Mouse (Mus musculus): Measurements from ENCODE around the gene Otub1. TPM values are rescaled to one million over a fixed set of nuclear protein-coding genes. Genes with fewer than 3 reads are reported as not detected.

Otub1 gene
- polyA plus RNA-seq, 1 experiment from 2014 or later: 252 TPM

DNA sequence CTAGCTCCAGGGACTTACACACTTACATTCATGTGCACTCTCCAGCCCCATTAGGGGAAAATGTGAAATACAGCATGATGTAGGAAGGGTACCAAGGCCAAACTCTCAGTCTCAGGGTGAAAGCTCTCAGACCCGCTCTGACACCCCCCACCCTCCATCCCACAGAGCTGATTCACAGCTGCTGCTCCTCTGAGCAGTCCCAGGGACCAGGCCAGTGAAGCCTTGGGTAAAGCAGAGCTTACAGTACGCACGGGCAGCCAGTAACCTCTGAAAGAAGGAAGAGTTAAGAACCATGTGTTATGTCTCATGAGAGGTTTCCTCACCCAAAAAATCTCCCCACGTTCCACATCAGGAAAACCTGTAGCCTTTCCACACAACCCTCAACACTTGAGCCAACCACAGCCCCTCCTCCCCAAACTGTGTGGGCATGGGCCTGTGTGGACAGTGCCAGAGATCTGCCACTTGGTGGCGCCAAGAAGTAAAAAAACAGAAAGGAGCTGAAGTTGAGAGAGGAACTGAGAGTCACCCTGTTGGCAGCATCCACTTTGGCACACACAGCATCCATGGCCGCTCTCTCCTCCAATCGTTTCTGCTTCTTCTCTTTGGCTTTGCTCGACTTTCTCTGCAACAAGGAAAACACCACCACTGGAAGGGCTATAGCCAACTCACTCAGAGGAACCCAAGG is 28.6 kb upstream of the Otub1 start:
- Histone ChIP-seq H3K36me3 (ENCODE audit: control insufficient read depth, insufficient read depth, low read length) (peaks cover 10% of the 10 kb centered on the region), H3K4me3 (ENCODE audit: low read depth, low read length) (no peak overlapping the region), H3K9me3 (ENCODE audit: control insufficient read depth, low read length) (no peaks in the 10 kb centered on the region), H3K9ac (ENCODE audit: low read length) (no peak overlapping the region), H3K4me1 (ENCODE audit: control insufficient read depth, insufficient read depth, low read length) (peaks cover under 1% of the 10 kb centered on the region), H3K4me2 (no peak overlapping the region), H3K27me3 (ENCODE audit: control insufficient read depth, insufficient read depth, low read length) (no peaks in the 10 kb centered on the region), H3K27ac (ENCODE audit: low read depth, low read length) (no peak overlapping the region)
- 64% methylated on average over 8 of the region's 8 CpGs for WGBS
- ATAC-seq (ENCODE audit: low FRiP score) (peak; percentile 81), DNase-seq (ENCODE audit: low spot score, missing footprints) (peak; percentile 91)

DNA sequence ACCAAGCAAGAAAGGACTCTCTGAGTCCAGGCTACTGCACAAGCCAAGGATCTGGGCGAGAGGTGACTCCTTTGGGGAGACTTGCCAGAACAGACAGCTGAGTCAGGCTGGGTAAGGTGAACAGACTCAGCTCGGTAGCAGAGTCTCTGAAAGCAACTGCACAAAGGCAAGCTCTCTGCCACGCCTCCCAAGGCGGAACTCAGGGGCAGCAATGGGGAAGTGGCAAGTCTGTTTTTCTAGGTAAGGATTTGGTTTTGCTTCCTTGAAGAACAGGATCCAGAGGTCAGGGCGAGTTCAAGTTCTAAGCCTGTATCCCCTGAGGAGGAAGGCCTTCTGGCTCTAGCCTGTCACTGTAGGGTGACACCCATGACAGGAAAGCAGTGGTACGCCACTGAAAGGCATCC is 20.4 kb upstream of the Otub1 start:
- ATAC-seq (ENCODE audit: low FRiP score): no peak
- Histone ChIP-seq H3K9ac (ENCODE audit: low read length) (no peak overlapping the region), H3K36me3 (ENCODE audit: control insufficient read depth, insufficient read depth, low read length) (peaks cover 28% of the 10 kb centered on the region), H3K4me3 (ENCODE audit: low read depth, low read length) (no peak overlapping the region), H3K27ac (ENCODE audit: low read depth, low read length) (no peak overlapping the region), H3K4me1 (ENCODE audit: control insufficient read depth, insufficient read depth, low read length) (no peaks in the 10 kb centered on the region), H3K4me2 (no peak overlapping the region), H3K9me3 (ENCODE audit: control insufficient read depth, low read length) (no peaks in the 10 kb centered on the region), H3K27me3 (ENCODE audit: control insufficient read depth, insufficient read depth, low read length) (no peaks in the 10 kb centered on the region)
- no peak for DNase-seq (ENCODE audit: low spot score, missing footprints)
- WGBS: 82% methylated on average over 6 of the region's 6 CpGs

DNA sequence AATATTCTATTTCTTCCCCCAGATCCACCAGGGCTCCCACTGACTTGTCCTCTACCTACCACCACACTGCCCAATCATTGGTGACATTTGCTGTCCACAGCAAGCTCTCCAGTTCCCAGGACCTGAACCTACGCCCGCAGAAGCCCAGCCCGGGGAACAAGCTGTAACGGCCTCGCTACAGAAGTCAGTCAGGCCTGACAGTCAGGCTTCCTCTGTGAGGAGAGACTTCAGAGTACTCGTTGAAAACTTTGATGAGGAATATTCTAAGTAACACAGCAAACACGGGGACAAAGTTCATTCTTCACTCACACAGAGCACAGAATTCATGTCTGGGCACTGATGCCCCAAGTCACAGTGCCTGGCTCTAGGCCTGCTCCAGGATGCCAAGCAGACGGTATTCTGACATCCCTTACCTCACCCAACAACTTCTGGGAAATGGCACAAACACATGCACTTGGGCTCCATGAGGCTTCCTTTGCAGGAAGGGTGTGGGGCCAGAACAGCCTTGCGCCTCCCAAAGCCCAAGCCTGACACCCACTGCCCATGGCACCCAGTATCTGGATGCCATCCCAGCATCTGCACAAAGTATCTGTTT is 19.1 kb upstream of the Otub1 start:
- Histone ChIP-seq H3K27me3 (ENCODE audit: control insufficient read depth, insufficient read depth, low read length) (no peaks in the 10 kb centered on the region), H3K9me3 (ENCODE audit: control insufficient read depth, low read length) (no peaks in the 10 kb centered on the region), H3K4me2 (no peak overlapping the region), H3K36me3 (ENCODE audit: control insufficient read depth, insufficient read depth, low read length) (peaks cover 28% of the 10 kb centered on the region), H3K9ac (ENCODE audit: low read length) (no peak overlapping the region), H3K4me3 (ENCODE audit: low read depth, low read length) (no peak overlapping the region), H3K4me1 (ENCODE audit: control insufficient read depth, insufficient read depth, low read length) (no peaks in the 10 kb centered on the region), H3K27ac (ENCODE audit: low read depth, low read length) (no peak overlapping the region)
- ATAC-seq (ENCODE audit: low FRiP score): no peak
- no peak for DNase-seq (ENCODE audit: low spot score, missing footprints)
- WGBS: 89% methylated on average over 9 of the region's 9 CpGs

DNA sequence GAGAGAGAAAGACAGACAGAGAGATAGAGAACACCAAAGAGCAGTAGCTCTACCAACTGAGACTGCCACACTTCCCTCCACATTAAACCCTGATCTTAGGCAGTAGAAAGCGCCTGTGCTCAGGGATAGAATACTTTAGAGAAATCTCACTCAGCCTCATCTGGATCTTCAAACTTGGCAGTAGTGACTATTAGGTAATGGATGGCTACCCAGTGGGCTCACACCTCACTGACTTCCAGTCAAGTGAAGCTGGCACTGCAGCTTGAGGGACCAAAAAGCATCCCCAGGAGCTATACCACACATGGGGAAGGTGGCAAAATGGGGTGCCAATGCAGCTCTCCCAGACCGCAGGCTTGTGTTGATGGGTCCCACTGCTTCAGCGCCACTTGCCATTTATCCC is 18.1 kb upstream of the Otub1 start:
- peaks cover 18% of the 10 kb centered on the region for H3K36me3 ChIP-seq (ENCODE audit: control insufficient read depth, insufficient read depth, low read length)
- no peaks in the 10 kb centered on the region for H3K4me1 ChIP-seq (ENCODE audit: control insufficient read depth, insufficient read depth, low read length)
- H3K27me3 ChIP-seq (ENCODE audit: control insufficient read depth, insufficient read depth, low read length): no peaks in the 10 kb centered on the region
- ATAC-seq (ENCODE audit: low FRiP score) (no peak), DNase-seq (ENCODE audit: low spot score, missing footprints) (no peak)
- no peak overlapping the region for H3K27ac ChIP-seq (ENCODE audit: low read depth, low read length)
- 91% methylated on average over 3 of the region's 3 CpGs for WGBS
- no peaks in the 10 kb centered on the region for H3K9me3 ChIP-seq (ENCODE audit: control insufficient read depth, low read length)
- H3K9ac ChIP-seq (ENCODE audit: low read length): no peak overlapping the region
- H3K4me3 ChIP-seq (ENCODE audit: low read depth, low read length): no peak overlapping the region
- no peak overlapping the region for H3K4me2 ChIP-seq

DNA sequence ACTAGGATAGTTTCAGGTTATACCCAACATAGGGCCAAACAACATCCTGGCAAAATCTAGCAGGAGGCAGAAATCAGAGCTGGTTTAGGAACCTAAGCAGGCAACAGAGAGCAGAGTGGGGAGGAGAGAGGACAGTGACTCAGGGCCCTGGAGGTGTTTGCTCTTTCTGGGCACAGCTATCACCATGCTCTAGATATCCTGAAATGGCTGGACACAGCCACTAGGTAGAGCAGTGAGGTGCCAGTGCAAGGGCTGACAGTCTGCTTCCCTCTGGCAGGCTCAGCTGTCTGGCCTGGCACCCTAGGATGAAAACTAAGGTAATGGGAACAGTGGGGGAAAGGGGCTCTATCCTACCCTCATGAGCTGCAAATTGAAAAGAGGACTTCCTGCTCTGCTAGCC is 17.4 kb upstream of the Otub1 start:
- H3K4me2 ChIP-seq: no peak overlapping the region
- H3K9me3 ChIP-seq (ENCODE audit: control insufficient read depth, low read length): no peaks in the 10 kb centered on the region
- H3K36me3 ChIP-seq (ENCODE audit: control insufficient read depth, insufficient read depth, low read length): peaks cover 15% of the 10 kb centered on the region; the same call in 1 of the 2 replicates
- H3K27me3 ChIP-seq (ENCODE audit: control insufficient read depth, insufficient read depth, low read length): no peaks in the 10 kb centered on the region
- no peak overlapping the region for H3K4me3 ChIP-seq (ENCODE audit: low read depth, low read length)
- no peak overlapping the region for H3K27ac ChIP-seq (ENCODE audit: low read depth, low read length)
- H3K9ac ChIP-seq (ENCODE audit: low read length): no peak overlapping the region
- ATAC-seq (ENCODE audit: low FRiP score): no peak
- no peaks in the 10 kb centered on the region for H3K4me1 ChIP-seq (ENCODE audit: control insufficient read depth, insufficient read depth, low read length)
- no peak for DNase-seq (ENCODE audit: low spot score, missing footprints)

DNA sequence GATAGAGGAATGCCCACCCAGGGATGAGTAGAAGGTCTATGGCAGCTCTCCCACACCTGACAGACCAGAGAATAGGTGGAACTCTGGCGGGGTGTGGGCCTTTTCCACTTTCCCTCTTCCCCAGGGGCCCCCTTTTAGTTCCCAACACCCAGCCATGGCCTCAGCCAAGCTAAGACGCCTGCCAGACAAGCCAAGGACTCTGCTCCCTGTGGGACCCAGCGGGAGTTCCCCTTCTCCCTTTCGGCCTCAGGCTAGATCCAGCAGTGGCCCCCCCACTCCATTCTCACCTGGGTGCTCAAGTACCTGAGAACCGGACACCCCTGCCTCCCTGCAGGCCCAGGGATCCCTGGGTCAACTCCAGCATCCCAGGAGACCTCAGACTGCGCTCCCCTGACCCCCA is 16.1 kb upstream of the Otub1 start:
- no peak for DNase-seq (ENCODE audit: low spot score, missing footprints)
- no peak overlapping the region for H3K4me3 ChIP-seq (ENCODE audit: low read depth, low read length)
- peaks cover 6% of the 10 kb centered on the region; the same call in 1 of the 2 replicates for H3K36me3 ChIP-seq (ENCODE audit: control insufficient read depth, insufficient read depth, low read length)
- 85% methylated on average over 6 of the region's 6 CpGs for WGBS
- H3K9ac ChIP-seq (ENCODE audit: low read length): no peak overlapping the region
- no peak for ATAC-seq (ENCODE audit: low FRiP score)
- peaks cover 3% of the 10 kb centered on the region for H3K4me1 ChIP-seq (ENCODE audit: control insufficient read depth, insufficient read depth, low read length)
- H3K27ac ChIP-seq (ENCODE audit: low read depth, low read length): no peak overlapping the region
- H3K4me2 ChIP-seq: no peak overlapping the region
- H3K9me3 ChIP-seq (ENCODE audit: control insufficient read depth, low read length): no peaks in the 10 kb centered on the region
- H3K27me3 ChIP-seq (ENCODE audit: control insufficient read depth, insufficient read depth, low read length): no peaks in the 10 kb centered on the region

DNA sequence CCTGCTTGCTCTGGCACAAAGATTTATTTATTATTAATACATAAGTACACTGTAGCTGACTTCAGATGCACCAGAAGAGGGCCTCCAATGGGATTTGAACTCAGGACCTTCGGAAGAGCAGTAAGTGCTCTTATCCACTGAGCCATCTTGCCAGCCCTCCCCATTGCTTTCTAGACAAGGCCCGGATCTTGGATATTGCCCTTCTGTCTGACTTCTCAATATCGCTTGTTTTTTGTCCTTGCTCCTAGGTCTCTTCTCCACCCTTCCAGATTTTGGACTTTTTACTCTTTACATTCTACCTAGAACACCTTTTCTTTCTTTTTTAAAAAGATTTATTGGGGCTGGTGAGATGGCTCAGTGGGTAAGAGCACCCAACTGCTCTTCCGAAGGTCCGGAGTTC is 12.6 kb upstream of the Otub1 start:
- 96% methylated on average over 5 of the region's 5 CpGs for WGBS
- DNase-seq (ENCODE audit: low spot score, missing footprints) (no peak), ATAC-seq (ENCODE audit: low FRiP score) (no peak)
- Histone ChIP-seq H3K4me2 (no peak overlapping the region), H3K36me3 (ENCODE audit: control insufficient read depth, insufficient read depth, low read length) (peaks cover 7% of the 10 kb centered on the region), H3K27me3 (ENCODE audit: control insufficient read depth, insufficient read depth, low read length) (no peaks in the 10 kb centered on the region), H3K9me3 (ENCODE audit: control insufficient read depth, low read length) (no peaks in the 10 kb centered on the region), H3K9ac (ENCODE audit: low read length) (no peak overlapping the region), H3K4me3 (ENCODE audit: low read depth, low read length) (no peak overlapping the region), H3K4me1 (ENCODE audit: control insufficient read depth, insufficient read depth, low read length) (peaks cover 15% of the 10 kb centered on the region), H3K27ac (ENCODE audit: low read depth, low read length) (no peak overlapping the region)

DNA sequence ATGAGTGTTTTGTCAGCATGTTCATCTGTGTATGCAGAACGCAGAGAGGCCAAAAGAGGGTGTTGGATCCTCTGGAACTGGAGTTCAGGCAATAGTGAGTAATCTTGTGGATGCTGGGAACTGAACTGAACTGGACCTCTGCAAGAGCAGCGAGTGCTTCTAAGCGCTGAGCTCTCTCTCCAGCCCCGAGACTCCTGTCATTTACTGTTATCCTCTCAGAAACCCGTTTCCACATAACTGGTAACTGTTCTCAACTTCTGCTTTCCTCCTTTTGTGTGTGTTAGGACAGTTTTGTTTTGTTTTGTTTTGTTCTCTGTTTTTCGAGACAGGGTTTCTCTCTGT is 11.8 kb upstream of the Otub1 start:
- Histone ChIP-seq H3K36me3 (ENCODE audit: control insufficient read depth, insufficient read depth, low read length) (peaks cover 8% of the 10 kb centered on the region), H3K27me3 (ENCODE audit: control insufficient read depth, insufficient read depth, low read length) (no peaks in the 10 kb centered on the region), H3K4me1 (ENCODE audit: control insufficient read depth, insufficient read depth, low read length) (peaks cover 15% of the 10 kb centered on the region), H3K27ac (ENCODE audit: low read depth, low read length) (peak overlapping the region; percentile 40), H3K4me3 (ENCODE audit: low read depth, low read length) (peak overlapping the region; percentile 93), H3K4me2 (peak overlapping the region; percentile 74), H3K9me3 (ENCODE audit: control insufficient read depth, low read length) (no peaks in the 10 kb centered on the region), H3K9ac (ENCODE audit: low read length) (peak overlapping the region; percentile 59; the same call in 1 of the 2 replicates)
- 12% methylated on average over 6 of the region's 6 CpGs for WGBS
- no peak for DNase-seq (ENCODE audit: low spot score, missing footprints)
- ATAC-seq (ENCODE audit: low FRiP score): no peak; the same call in 1 of the 2 replicates

DNA sequence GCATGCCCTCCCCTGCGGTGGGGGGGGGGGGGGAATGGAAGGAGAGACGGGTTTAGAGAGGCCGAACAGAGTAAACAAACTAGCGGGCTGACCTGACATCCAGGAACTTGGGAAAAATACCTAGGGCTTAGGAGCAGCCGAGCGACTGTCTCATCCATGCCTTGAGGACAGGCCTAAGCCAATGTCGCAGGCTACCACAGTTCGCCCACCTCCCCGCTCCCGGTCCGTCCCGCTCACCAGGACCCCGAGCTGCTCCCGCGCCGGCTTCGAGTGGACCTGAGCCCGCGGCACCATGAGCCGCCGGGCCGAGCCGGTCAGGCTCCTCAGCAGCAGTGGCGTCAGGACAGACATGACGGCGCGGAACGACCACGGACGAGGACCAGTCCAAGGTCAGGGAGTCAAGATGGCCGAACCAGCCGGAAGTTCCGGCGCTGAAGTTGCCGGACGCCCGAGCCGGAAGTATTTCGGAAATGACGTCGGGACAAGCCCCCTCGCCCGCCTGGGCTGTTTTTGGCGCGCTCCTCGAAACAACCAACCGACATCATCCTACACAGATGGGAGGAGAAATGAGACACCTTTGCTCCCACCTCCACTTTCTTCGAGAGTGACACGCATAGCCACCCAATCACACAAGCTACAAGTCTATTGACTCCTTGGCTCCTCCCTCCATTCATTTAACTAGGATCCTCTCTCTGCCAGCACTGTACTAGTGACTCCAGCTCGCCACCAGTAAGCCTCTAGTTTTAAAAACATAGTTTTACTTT is 11.2 kb upstream of the Otub1 start, which contains the start of gene Cox8a:
TSS of gene Cox8a (minus strand) at position 455 of the 764 bp plus-strand sequence.
- Histone ChIP-seq H3K4me3 (ENCODE audit: low read depth, low read length) (peak within 1 kb of the TSS; percentile 93), H3K27me3 (ENCODE audit: control insufficient read depth, insufficient read depth, low read length) (no peaks in the 10 kb centered on the region), H3K27ac (ENCODE audit: low read depth, low read length) (peak within 1 kb of the TSS; percentile 44), H3K9ac (ENCODE audit: low read length) (peak within 1 kb of the TSS; percentile 85), H3K36me3 (ENCODE audit: control insufficient read depth, insufficient read depth, low read length) (peaks cover 8% of the 10 kb centered on the region), H3K9me3 (ENCODE audit: control insufficient read depth, low read length) (no peaks in the 10 kb centered on the region), H3K4me1 (ENCODE audit: control insufficient read depth, insufficient read depth, low read length) (peaks cover 15% of the 10 kb centered on the region), H3K4me2 (peak within 1 kb of the TSS; percentile 74)
- peak; percentile 98 for ATAC-seq (ENCODE audit: low FRiP score)
- WGBS: under 1% methylated on average over 50 of the region's 50 CpGs
- DNase-seq (ENCODE audit: low spot score, missing footprints): peak; percentile 99

Measured in midbrain, embryonic 11.5 days (tissue).